Mouse (Mus musculus): ENCODE measurements around the gene Rxfp1.
A peak's percentile ranks its signal among the peaks of the same experiment; 100 is the strongest.
"Not testable (repeated sequence)": the region's sequence is repeated elsewhere in the genome, so short reads cannot be mapped to it uniquely, and the experiment has no call there.

Gene Rxfp1

GRCm38 (mm10) chr3:79737780-79738179 lies at the start of gene Rxfp1:
Gene Rxfp1, minus strand, starts transcription at chr3:79737880.
- DNase-seq (ENCODE audit: low read depth) = no peak

GRCm38 (mm10) chr3:79784362-79784736 lies 46.7 kb upstream of the Rxfp1 start:
- DNase-seq (ENCODE audit: low read depth) = no peak

GRCm38 (mm10) chr3:79783630-79784361 lies 46.1 kb upstream of the Rxfp1 start:
- no peak for DNase-seq (ENCODE audit: low read depth)

- no peak for DNase-seq (ENCODE audit: low read depth)
These were observed 35.0 kb upstream of the Rxfp1 start for GRCm38 (mm10) chr3:79772701-79773100.

GRCm38 (mm10) chr3:79753736-79754135 lies 16.1 kb upstream of the Rxfp1 start:
- no peak for DNase-seq (ENCODE audit: low read depth)

- DNase-seq (ENCODE audit: low read depth) = no peak
These were observed 8.9 kb upstream of the Rxfp1 start for GRCm38 (mm10) chr3:79746585-79746984.

GRCm38 (mm10) chr3:79745101-79745500 lies 7.4 kb upstream of the Rxfp1 start:
- no peak for DNase-seq (ENCODE audit: low read depth)

- DNase-seq (ENCODE audit: low read depth) = no peak
These were observed 6.7 kb upstream of the Rxfp1 start for GRCm38 (mm10) chr3:79744415-79744814.

GRCm38 (mm10) chr3:79740351-79740750 lies 2.7 kb upstream of the Rxfp1 start:
- DNase-seq (ENCODE audit: low read depth) = no peak

- no peak for DNase-seq (ENCODE audit: low read depth)
These were observed 771 bp upstream of the Rxfp1 start for GRCm38 (mm10) chr3:79738451-79738850.

GRCm38 (mm10) chr3:79726506-79727075 lies 11.1 kb downstream of the Rxfp1 start:
- no peak for DNase-seq (ENCODE audit: low read depth)

- no peak for DNase-seq (ENCODE audit: low read depth)
These were observed 16.8 kb downstream of the Rxfp1 start for GRCm38 (mm10) chr3:79720756-79721484.

GRCm38 (mm10) chr3:79706436-79706835 lies 31.2 kb downstream of the Rxfp1 start:
- DNase-seq (ENCODE audit: low read depth) = no peak

GRCm38 (mm10) chr3:79703135-79703534 lies 34.5 kb downstream of the Rxfp1 start:
- DNase-seq (ENCODE audit: low read depth) = no peak

- no peak for DNase-seq (ENCODE audit: low read depth)
These were observed 45.7 kb downstream of the Rxfp1 start for GRCm38 (mm10) chr3:79691957-79692356.

- DNase-seq (ENCODE audit: low read depth) = no peak
These were observed 47.5 kb downstream of the Rxfp1 start for GRCm38 (mm10) chr3:79690111-79690651.

GRCm38 (mm10) chr3:79688101-79688500 lies 49.6 kb downstream of the Rxfp1 start:
- not testable (repeated sequence) for DNase-seq (ENCODE audit: low read depth)

- no peak for DNase-seq (ENCODE audit: low read depth)
These were observed 54.2 kb downstream of the Rxfp1 start for GRCm38 (mm10) chr3:79683529-79683928.

GRCm38 (mm10) chr3:79682351-79683132 lies 55.1 kb downstream of the Rxfp1 start:
- no peak for DNase-seq (ENCODE audit: low read depth)

GRCm38 (mm10) chr3:79676411-79676810 lies 61.3 kb downstream of the Rxfp1 start:
- DNase-seq (ENCODE audit: low read depth) = no peak

GRCm38 (mm10) chr3:79674641-79675040 lies 63.0 kb downstream of the Rxfp1 start:
- no peak for DNase-seq (ENCODE audit: low read depth)

GRCm38 (mm10) chr3:79673082-79673481 lies 64.6 kb downstream of the Rxfp1 start:
- peak; percentile 59 for DNase-seq (ENCODE audit: low read depth)
